Mouse (Mus musculus) stomach, embryonic 15.5 days (tissue): ENCODE results near the gene Cntln. TPM values are rescaled to one million over a fixed set of nuclear protein-coding genes. Genes with fewer than 3 reads are reported as not detected.

Experiments used
- ATAC-seq: fragments of 200-750 bp; cut with Nextera tagmentation; 2 replicates; pipeline ENCODE4 v1.8.0; 2017; ENCODE audit warnings: low read depth, moderate number of reproducible peaks, moderate TSS enrichment; ENCODE audit not compliant: insufficient read depth, low FRiP score
- H3K27ac ChIP-seq: fragments of 300-500 bp; sonication (generic); 2 replicates; pipeline ENCODE4 v1.5.1; 2015; ENCODE audit warnings: mild to moderate bottlenecking, inconsistent platforms
- H3K27me3 ChIP-seq: fragments of 300-500 bp; sonication (generic); replicated peaks from 2 replicates; pipeline ENCODE4 v1.6.1; 2015; ENCODE audit warnings: inconsistent platforms
- H3K36me3 ChIP-seq: fragments of 300-500 bp; sonication (generic); 2 replicates; pipeline ENCODE4 v1.6.1; 2015; ENCODE audit warnings: inconsistent platforms
- H3K4me1 ChIP-seq: fragments of 300-500 bp; sonication (generic); 2 replicates; pipeline ENCODE4 v1.6.1; 2015; ENCODE audit warnings: inconsistent platforms
- H3K4me2 ChIP-seq: fragments of 300-500 bp; sonication (generic); 2 replicates; pipeline ENCODE4 v1.6.1; 2015; ENCODE audit warnings: mild to moderate bottlenecking, inconsistent platforms
- H3K4me3 ChIP-seq: fragments of 300-500 bp; sonication (generic); replicated peaks from 2 replicates; pipeline ENCODE4 v1.5.1; 2015; ENCODE audit warnings: inconsistent platforms
- H3K9ac ChIP-seq: fragments of 300-500 bp; sonication (generic); 2 replicates; pipeline ENCODE4 v1.6.1; 2015; ENCODE audit warnings: inconsistent platforms
- H3K9me3 ChIP-seq: fragments of 300-500 bp; sonication (generic); 2 replicates; pipeline ENCODE4 v1.6.1; 2016; ENCODE audit warnings: inconsistent platforms
- WGBS: fragments of 180-500 bp; shearing (Covaris S2); methylation state at CpG from one replicate; pipeline ENCODE4 v1.1.7; 2015; 5-methylcytosine and 5-hydroxymethylcytosine counted together
- polyA plus RNA-seq: library from polyadenylated mRNA; unstranded; fragments of >200 nt; fragmentation: Nextera tagmentation; extraction: Ambion mirVana; gene quantifications from 2 replicates; pipeline ENCODE4 v1.2.1, GENCODE M21; 2015

Gene Cntln
- polyA plus RNA-seq, 1 experiment from 2014 or later = 11.2 TPM

- H3K4me3 ChIP-seq = no peak overlapping the region
- no peak overlapping the region for H3K27ac ChIP-seq
- H3K9me3 ChIP-seq = no peaks in the 10 kb centered on the region
- WGBS = 88% methylated on average over 2 of the region's 2 CpGs
- H3K27me3 ChIP-seq = no peaks in the 10 kb centered on the region
- H3K4me2 ChIP-seq = no peak overlapping the region
- no peak for ATAC-seq
- no peak overlapping the region for H3K9ac ChIP-seq
- H3K4me1 ChIP-seq = no peaks in the 10 kb centered on the region
- H3K36me3 ChIP-seq = no peaks in the 10 kb centered on the region
These were observed 279.2 kb downstream of the Cntln start for GRCm38 (mm10) chr4:85163313-85163615.

DNA sequence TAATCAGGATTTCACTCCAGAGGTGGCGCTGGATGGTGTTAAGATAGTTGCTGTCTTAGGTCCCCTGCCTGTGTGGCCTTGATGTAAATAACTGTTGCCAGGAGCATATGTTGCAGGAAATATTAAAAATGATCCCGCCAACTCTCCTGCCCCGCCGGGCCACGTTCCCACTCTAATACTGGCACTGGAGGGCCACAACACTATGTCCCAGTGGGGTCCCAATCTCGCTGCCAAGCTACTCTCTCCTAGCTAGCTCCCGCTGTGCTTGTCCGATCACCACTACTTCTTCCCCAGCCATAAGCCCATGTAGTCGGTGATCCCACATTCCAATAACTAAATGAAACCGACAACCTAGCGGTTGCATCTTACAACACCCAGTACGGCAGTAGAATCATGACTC is 283.9 kb downstream of the Cntln start:
- Histone ChIP-seq H3K27ac (no peak overlapping the region), H3K27me3 (no peaks in the 10 kb centered on the region), H3K9ac (no peak overlapping the region), H3K36me3 (no peaks in the 10 kb centered on the region), H3K4me3 (no peak overlapping the region), H3K9me3 (no peaks in the 10 kb centered on the region), H3K4me2 (no peak overlapping the region), H3K4me1 (no peaks in the 10 kb centered on the region)
- WGBS = 92% methylated on average over 12 of the region's 12 CpGs
- no peak for ATAC-seq

DNA sequence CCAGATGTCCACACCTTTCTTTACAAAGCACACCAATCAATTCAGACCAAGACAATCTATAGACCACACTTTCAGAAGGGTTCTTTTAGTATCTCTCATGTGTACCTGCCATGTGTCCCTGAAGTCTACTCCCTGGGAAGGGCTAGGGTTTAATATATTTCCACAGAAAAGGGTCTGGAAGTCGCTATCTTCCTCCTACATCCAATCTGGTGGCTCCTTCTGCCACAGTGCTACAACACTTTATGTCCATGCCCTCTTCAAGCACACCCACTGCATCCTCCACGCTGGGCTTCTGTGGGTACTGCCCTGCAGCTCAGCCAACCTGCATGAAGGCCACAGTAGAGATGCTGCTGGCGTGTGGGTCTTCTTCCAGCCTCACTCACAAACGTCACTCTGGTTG is 291.4 kb downstream of the Cntln start:
- no peak overlapping the region for H3K9ac ChIP-seq
- H3K4me3 ChIP-seq = no peak overlapping the region
- H3K27ac ChIP-seq = no peak overlapping the region
- no peaks in the 10 kb centered on the region for H3K27me3 ChIP-seq
- ATAC-seq = no peak
- no peak overlapping the region for H3K4me2 ChIP-seq
- H3K4me1 ChIP-seq = no peaks in the 10 kb centered on the region
- H3K36me3 ChIP-seq = no peaks in the 10 kb centered on the region
- WGBS = 83% methylated on average over 4 of the region's 4 CpGs
- H3K9me3 ChIP-seq = no peaks in the 10 kb centered on the region

DNA sequence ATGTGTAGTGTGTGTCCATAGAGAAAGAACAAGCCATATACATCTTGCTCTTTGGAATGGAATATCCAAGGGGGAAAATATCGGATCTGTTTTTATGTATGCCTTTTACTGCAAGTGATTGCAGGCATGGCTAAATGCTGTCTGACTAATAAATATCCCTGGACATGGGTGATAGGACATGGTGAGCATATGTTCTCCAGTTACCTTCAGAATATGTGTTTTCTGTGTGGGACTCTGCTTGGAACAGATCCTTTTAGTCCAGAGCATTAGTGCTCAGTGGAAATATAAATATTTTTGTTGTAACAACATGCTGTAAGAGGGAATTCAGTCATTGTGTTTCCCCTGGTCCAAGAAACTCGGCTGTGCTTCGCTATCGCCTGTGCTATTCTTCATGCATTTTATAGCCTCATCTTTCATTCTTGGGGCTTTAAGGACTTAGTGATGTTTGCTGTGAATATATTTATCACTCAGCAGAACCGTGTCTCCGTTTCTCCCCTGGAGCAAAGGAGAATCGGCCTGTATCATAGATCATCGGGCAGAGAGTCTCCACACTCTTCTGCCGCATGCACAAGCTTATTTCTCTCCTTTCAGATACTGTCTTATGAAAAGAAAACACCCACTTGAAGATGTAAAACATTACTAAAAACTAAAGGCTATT is 294.4 kb downstream of the Cntln start:
- 47% methylated on average over 9 of the region's 9 CpGs for WGBS
- no peak for ATAC-seq
- Histone ChIP-seq H3K27me3 (no peaks in the 10 kb centered on the region), H3K36me3 (no peaks in the 10 kb centered on the region), H3K9ac (no peak overlapping the region), H3K4me3 (no peak overlapping the region), H3K4me1 (no peaks in the 10 kb centered on the region), H3K9me3 (no peaks in the 10 kb centered on the region), H3K27ac (no peak overlapping the region), H3K4me2 (no peak overlapping the region)

Other genes with a start within 250 kb of the Cntln start
- gene Bnc2, start 209.0 kb upstream of the Cntln start, polyA plus RNA-seq = 18.0 and 20.2 TPM in 2 replicates